Mouse (Mus musculus) megakaryocyte, adult 5-6 weeks (primary cell): ENCODE data around the gene Prkar1b. TPM values are rescaled to one million over a fixed set of nuclear protein-coding genes. Genes with fewer than 3 reads are reported as not detected.

Source experiments
- ATAC-seq: 2 replicates; pipeline ENCODE4 v1.8.0; 2016; ENCODE audit warnings: mild to moderate bottlenecking, inconsistent platforms; ENCODE audit not compliant: poor library complexity, severe bottlenecking
- total RNA-seq, 2 experiments: library from RNA; stranded (forward) in 1 of 2; stranded (reverse) in 1 of 2; fragments of 153-499, 151-499 nt in 1 of 2; fragments of 221-1000, 200-1000 nt in 1 of 2; gene quantifications; 2 replicates each; pipeline versions ENCODE4 v1.2.3 to v1.2.4; 2015 to 2017

The Prkar1b gene
- total RNA-seq, 2 experiments from 2014 or later: 0.48 to 0.60 TPM

GRCm38 (mm10) chr5:139066861-139067614 lies 82.8 kb downstream of the Prkar1b start:
- ATAC-seq: no peak

- no peak for ATAC-seq
Observed at GRCm38 (mm10) chr5:139064611-139065010, 85.2 kb downstream of the Prkar1b start.

GRCm38 (mm10) chr5:139061680-139062079 lies 88.1 kb downstream of the Prkar1b start:
- no peak for ATAC-seq

GRCm38 (mm10) chr5:139060460-139061051 lies 89.2 kb downstream of the Prkar1b start:
- ATAC-seq: peak; percentile 52

GRCm38 (mm10) chr5:139053176-139053575 lies 96.6 kb downstream of the Prkar1b start:
- peak; percentile 93 for ATAC-seq

DNA sequence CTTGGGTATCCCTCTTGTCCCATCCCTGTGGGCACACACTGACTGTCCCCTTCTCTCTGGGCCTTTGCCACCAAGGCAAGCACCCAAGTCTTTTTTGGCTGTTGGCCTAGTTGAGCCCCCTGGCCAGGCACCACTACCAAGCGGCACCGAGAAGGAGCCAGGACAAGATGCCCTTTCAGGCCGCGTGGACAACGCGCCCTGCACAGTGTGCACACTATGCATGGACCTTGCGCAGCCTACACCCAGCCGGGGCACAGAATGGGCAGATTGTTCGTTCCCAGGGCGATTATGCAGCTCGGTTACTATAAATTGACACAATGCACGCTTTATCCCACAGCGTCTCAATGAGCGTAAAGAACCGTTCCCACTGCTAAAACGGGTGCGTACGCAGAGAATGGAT lies 98.5 kb downstream of the Prkar1b start:
- no peak for ATAC-seq

DNA sequence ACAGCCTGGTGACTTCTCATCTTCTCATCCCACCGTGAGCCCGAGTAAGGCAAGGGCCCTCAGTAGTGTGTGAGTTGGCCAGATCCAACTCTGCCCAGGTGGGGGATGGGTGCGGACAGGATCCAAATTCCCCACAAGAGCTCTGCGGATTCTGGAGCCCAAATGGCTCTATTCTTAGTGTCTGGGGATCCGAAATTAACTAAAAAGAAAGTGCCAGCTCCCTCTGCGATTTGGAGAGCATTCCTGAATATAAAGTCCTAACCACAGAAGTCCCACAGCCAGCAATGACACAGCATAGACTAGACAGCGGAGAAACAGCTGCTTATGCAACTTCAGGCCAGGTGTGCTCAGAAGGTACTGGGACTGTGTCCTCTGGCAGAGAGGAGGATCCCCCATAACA lies 100.4 kb downstream of the Prkar1b start:
- ATAC-seq: no peak

DNA sequence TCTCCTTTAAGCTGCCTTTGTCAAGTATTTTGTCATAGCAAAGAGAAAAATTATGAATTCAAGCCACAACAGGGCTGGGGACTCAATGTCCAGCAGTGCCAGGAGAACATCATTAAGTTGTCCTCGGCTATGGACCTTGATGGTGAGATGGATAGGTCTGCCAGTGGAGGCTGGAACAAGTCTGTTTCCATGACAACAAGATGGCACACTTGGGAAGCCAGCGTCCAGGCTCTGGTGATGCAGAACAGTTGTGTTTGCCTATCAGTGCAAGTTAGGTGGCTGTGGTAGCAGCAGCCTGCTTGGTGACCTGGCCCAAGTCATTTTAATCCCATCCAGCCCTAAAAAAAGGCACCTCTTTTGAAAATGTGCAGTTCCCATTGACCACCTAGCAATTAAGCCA lies 102.6 kb downstream of the Prkar1b start:
- ATAC-seq: no peak

DNA sequence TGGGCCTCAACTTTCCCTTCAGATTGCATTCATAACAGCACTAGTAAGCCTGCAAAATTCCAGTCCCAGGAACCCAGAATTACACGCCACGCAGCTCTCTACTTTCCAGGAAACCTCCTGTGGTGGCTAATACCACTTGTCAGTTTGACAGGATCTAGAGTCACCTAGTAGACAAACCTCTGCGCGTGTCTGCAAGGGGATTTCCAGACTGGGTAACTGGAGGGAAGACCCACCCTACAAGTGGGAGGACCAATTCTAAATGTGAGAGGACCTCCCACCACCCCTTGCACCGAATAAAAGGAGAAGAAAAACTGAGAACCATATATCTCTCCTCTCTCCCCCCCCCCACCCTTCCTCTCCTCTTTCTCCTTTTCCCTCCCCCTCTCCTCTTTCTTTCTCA lies 103.2 kb downstream of the Prkar1b start:
- no peak for ATAC-seq

DNA sequence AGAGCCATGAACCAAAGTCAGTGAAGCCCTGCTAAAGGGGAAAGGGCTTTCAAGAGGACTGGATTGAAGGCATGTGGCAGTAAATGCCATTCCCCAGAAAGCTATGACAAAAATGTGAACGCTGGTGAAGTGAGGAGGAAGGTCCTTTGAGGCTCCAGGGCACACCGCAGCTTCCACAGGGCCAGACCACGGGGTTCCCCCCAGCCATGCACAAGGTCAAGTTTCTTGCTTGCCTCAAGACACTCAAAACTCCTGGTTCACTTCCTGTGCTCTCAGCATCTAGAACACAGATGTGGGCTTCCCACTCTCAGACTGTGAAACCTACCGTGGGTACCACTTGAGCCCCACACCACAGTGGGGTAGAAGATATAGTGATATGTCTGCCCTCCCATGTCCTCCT lies 106.3 kb downstream of the Prkar1b start:
- no peak for ATAC-seq

DNA sequence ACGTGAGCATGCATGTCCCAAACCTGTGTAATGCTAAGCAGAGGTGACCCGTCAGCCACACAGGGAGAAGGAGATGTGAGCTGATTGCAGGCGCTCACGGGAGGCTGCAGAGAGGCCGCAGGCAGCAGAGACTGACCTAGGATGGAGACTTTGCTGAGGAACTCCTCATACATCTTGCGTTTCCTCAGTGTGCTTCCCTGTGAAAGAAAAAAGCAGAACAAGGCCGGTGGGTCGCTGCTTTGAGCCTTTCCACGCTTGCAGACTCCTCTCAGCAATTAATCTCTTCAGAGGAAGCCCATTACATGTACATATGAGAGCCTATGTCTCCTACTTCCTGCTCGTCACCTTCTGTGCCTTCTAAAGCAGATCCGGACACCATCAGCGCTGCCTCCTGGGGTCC lies 107.5 kb downstream of the Prkar1b start:
- ATAC-seq: peak; percentile 80

DNA sequence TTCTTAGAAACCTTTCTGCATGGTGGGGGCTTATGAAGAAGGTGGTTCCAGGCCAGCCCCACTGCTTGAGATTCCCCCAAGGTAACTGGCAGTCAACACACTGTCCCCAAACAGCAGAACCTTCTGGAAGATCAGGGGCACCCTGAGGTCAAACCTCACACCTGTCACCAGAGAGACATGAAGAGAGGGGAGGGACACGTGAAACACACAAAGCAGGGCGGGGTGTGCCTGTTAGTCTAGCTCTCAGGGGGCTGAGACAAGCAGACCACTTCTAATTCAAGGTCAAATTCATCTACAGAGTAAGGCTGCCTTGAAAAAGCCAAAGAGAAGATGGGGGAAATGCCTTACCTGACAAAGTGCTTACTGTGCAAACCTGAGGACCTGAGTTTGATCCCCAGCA lies 114.6 kb downstream of the Prkar1b start:
- ATAC-seq: no peak

- no peak for ATAC-seq
Observed at GRCm38 (mm10) chr5:139034746-139035145, 115.1 kb downstream of the Prkar1b start.

GRCm38 (mm10) chr5:139033406-139034317 lies 116.1 kb downstream of the Prkar1b start:
- ATAC-seq: no peak

DNA sequence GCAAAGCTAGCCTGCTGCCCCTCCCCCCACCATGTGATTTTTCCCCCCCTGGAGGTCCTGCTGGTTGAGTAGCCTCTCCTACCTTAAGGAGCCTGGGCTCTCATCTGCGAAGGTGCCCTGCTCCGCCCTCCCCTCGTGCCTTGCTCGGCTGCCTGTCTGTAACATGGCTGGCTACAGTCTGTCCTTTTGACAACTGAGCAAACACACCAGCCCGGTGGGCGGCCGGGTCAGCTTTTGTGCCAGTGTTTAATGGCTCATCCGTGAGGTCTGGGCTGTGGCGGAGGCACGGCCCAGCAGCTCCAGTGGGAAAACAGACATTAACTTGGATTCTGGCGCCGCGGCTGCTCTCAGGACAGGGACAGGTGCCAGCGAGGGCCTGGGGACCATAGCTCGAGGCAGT lies 122.2 kb downstream of the Prkar1b start:
- ATAC-seq: no peak

DNA sequence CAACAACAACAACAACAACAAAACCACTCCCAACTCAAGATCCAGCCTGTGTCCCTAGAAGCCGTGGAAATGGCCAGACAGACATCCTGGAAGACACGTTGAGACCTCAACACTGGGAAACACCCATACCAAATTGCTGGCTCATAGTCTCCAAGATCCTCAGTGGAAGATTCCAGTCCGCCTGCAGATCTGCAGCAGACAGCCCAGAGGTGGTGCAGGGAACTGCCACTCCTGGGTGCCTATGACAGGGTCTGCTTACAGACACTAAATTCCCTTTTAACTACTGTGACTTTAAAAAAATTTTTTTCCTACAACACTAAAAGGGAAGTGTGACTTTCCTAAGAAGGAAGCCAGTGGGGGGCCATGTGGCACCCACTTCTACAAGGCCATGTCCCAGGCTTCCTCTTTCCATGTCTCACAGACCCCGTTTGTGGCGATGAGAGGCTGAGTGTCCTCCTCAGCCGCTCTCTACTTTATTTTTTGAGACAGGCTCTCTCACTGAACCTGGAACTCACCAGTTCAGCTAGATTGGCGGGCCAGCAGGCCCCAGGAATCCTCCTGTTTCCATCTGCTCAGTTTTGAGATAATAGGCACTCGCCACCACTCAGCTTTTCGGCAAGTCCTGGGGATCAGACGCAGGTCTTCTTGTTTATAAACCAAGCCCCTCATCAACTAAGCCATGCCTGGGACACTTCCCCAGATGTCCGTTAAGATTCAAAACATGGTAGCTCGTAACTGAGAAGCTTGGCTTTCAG lies 125.3 kb downstream of the Prkar1b start:
- peak; percentile 91 for ATAC-seq

DNA sequence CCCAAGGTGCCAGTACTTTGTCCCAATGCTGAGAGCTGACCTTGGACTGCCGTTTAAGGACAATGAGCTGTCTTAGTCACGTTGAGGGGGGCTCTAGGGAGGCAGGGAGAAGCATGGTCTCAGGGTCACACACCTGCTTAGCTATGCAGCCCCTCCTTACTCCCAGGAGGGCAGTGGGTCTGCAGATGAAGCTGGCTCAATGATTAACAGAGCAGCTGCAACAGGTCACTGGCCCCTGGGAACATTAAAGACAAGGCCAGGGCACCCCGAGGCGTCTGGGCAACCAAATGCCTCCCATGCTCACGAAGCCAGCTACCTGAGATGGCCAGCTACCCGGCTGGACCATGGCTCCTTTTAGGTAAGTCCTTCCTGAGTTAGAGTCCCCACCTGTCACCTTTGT lies 129.2 kb downstream of the Prkar1b start:
- no peak for ATAC-seq

DNA sequence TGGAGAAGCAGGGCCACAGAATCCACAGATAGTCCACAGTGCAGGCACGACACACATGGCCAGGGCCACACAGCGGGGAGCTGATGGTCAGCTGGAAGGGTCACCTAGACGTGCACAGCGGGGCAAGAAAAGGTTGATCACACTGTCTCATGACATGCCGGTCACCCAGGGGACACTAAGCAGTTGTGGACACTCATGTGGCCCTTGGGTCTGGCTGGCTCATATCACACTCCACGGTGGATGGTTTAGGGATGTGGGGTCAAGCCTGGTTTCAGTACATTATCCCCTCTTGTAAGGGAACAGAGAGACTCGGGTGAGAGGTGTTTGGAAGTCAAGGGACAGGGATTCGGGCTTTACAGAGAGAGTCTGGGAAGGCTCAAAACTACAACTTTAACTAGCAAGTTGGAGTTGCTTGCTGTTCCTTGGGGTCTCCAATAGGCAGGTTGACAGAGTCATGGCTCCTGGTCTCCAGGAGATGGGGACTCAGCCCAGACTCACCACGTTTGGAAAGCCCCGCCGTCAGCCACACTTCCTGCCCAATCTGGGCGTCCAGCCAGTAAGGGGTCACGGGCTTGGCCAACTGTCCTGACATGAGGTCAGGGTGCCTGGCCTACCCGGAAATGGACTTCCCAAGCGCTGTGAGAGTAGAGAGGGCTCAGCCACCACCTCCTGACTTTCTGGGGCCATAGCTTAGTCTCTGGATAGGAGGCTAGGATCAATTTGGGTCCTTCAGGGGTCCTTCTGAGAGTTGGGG lies 132.3 kb downstream of the Prkar1b start:
- peak; percentile 44 for ATAC-seq

DNA sequence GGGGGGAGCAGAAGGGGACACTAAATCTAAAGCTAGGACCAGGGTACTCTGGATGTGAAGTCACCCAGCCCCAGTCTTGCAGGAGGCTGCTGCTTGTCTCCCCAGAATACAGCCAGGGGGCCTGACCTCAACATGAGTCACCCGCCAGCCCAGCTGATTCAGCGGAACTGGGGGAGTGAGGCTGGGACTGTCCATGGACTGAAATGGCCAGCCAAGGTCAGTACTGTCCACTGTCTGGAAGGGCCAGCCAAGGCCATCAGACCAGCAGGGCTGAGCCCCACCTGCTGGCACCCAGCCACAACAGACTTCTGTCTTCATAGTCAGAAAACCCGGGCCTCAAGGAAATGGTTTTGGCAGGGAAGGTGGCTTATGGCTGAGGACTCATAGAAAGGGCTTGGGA lies 134.7 kb downstream of the Prkar1b start:
- ATAC-seq: 0 out of 2 replicates have a peak, but pooled peaks have one; percentile 32

DNA sequence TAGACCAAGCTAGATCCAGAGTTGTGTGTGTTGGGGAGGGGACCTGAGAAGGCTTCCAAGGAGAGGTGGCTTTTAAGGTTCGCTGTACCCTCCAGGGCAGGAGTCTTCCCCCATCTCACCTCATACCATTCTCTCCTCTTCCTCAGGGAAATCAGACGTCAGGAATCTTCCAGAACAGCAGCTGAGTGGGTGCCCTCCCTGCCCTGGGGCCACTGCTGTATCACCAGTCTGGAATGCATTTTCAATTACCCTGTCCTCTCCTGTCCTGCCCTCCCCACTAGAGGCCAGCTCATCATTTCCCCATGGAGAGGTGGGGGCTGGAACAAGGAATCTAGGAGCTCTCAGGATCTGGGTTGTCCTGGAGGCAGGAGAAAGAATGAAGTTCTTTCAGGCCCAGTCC lies 139.2 kb downstream of the Prkar1b start:
- no peak for ATAC-seq
